Mouse (Mus musculus): ENCODE measurements around the gene Mon2. TPM values are rescaled to one million over a fixed set of nuclear protein-coding genes. Genes with fewer than 3 reads are reported as not detected.
"Not testable (repeated sequence)": the region's sequence is repeated elsewhere in the genome, so short reads cannot be mapped to it uniquely, and the experiment has no call there.

Gene Mon2
- total RNA-seq, 2 experiments from 2014 or later, result 13.8 to 36.7 TPM

- ATAC-seq (replicated peaks; ENCODE audit: low FRiP score, poor library complexity, severe bottlenecking), result no peak
Measured at GRCm38 (mm10) chr10:122976038-122976437, 100.3 kb downstream of the Mon2 start.

GRCm38 (mm10) chr10:122973241-122973640, 103.1 kb downstream of the Mon2 start:
- no peak for ATAC-seq (replicated peaks; ENCODE audit: low FRiP score, poor library complexity, severe bottlenecking)

GRCm38 (mm10) chr10:122970188-122970587, 106.1 kb downstream of the Mon2 start:
- ATAC-seq (replicated peaks; ENCODE audit: low FRiP score, poor library complexity, severe bottlenecking), result no peak

GRCm38 (mm10) chr10:122966421-122966820, 109.9 kb downstream of the Mon2 start:
- ATAC-seq (replicated peaks; ENCODE audit: low FRiP score, poor library complexity, severe bottlenecking), result no peak

- not testable (repeated sequence) for ATAC-seq (replicated peaks; ENCODE audit: low FRiP score, poor library complexity, severe bottlenecking)
Measured at GRCm38 (mm10) chr10:122965650-122966049, 110.7 kb downstream of the Mon2 start.

- no peak for ATAC-seq (replicated peaks; ENCODE audit: low FRiP score, poor library complexity, severe bottlenecking)
Measured at GRCm38 (mm10) chr10:122964241-122964636, 112.1 kb downstream of the Mon2 start.

GRCm38 (mm10) chr10:122963463-122964240, 112.7 kb downstream of the Mon2 start:
- ATAC-seq (replicated peaks; ENCODE audit: low FRiP score, poor library complexity, severe bottlenecking), result no peak

GRCm38 (mm10) chr10:122962651-122963050, 113.7 kb downstream of the Mon2 start:
- no peak for ATAC-seq (replicated peaks; ENCODE audit: low FRiP score, poor library complexity, severe bottlenecking)

- ATAC-seq (replicated peaks; ENCODE audit: low FRiP score, poor library complexity, severe bottlenecking), result no peak
Measured at GRCm38 (mm10) chr10:122961494-122961893, 114.8 kb downstream of the Mon2 start.

- ATAC-seq (replicated peaks; ENCODE audit: low FRiP score, poor library complexity, severe bottlenecking), result no peak
Measured at GRCm38 (mm10) chr10:122960738-122961137, 115.6 kb downstream of the Mon2 start.

- ATAC-seq (replicated peaks; ENCODE audit: low FRiP score, poor library complexity, severe bottlenecking), result no peak
Measured at GRCm38 (mm10) chr10:122960216-122960615, 116.1 kb downstream of the Mon2 start.

GRCm38 (mm10) chr10:122958699-122959098, 117.6 kb downstream of the Mon2 start:
- no peak for ATAC-seq (replicated peaks; ENCODE audit: low FRiP score, poor library complexity, severe bottlenecking)

- no peak for ATAC-seq (replicated peaks; ENCODE audit: low FRiP score, poor library complexity, severe bottlenecking)
Measured at GRCm38 (mm10) chr10:122957918-122958317, 118.4 kb downstream of the Mon2 start.

- ATAC-seq (replicated peaks; ENCODE audit: low FRiP score, poor library complexity, severe bottlenecking), result no peak
Measured at GRCm38 (mm10) chr10:122953576-122953975, 122.7 kb downstream of the Mon2 start.

- no peak for ATAC-seq (replicated peaks; ENCODE audit: low FRiP score, poor library complexity, severe bottlenecking)
Measured at GRCm38 (mm10) chr10:122950966-122951365, 125.3 kb downstream of the Mon2 start.

- no peak for ATAC-seq (replicated peaks; ENCODE audit: low FRiP score, poor library complexity, severe bottlenecking)
Measured at GRCm38 (mm10) chr10:122944888-122945287, 131.4 kb downstream of the Mon2 start.

GRCm38 (mm10) chr10:122943824-122944223, 132.5 kb downstream of the Mon2 start:
- no peak for ATAC-seq (replicated peaks; ENCODE audit: low FRiP score, poor library complexity, severe bottlenecking)

GRCm38 (mm10) chr10:122942771-122943170, 133.5 kb downstream of the Mon2 start:
- ATAC-seq (replicated peaks; ENCODE audit: low FRiP score, poor library complexity, severe bottlenecking), result no peak

Measured in erythroblast, adult 5-6 weeks (primary cell).